ENCODE assay signal across 13 mouse cellular contexts in genomic region chr12:84670555-84670954, GRCm38 (mm10). TPM values are rescaled to one million over a fixed set of nuclear protein-coding genes. Genes with fewer than 3 reads are reported as not detected.
DNase-seq lines count a peak whose midpoint lies in the region; ATAC-seq and TF ChIP-seq lines count a peak whose summit lies in the region.
"Had no signal": no experiment of that assay in that cellular context is flagged by ENCODE, and none has a peak within 500 bp of the region (broad histone marks: within the 10 kb centered on the region; RNA-seq: fewer than 3 reads in every experiment).

No protein-coding gene starts in this region.

- no peaks in the 10 kb centered on the region for H3K36me3 ChIP-seq in midbrain, embryonic 11.5 days (ENCODE audit: control insufficient read depth, insufficient read depth, low read length)
- no peaks in the 10 kb centered on the region for H3K36me3 ChIP-seq in midbrain, embryonic 14.5 days (ENCODE audit: control insufficient read depth, insufficient read depth, low read length)
- H3K36me3 ChIP-seq: stomach, embryonic 15.5 days had no signal

- no peaks in the 10 kb centered on the region; the same call in 1 of the 2 replicates for H3K9me3 ChIP-seq in midbrain, embryonic 11.5 days (ENCODE audit: control insufficient read depth, low read length)
- H3K9me3 ChIP-seq in midbrain, embryonic 14.5 days (ENCODE audit: control insufficient read depth, low read length): no peaks in the 10 kb centered on the region
- H3K9me3 ChIP-seq: stomach, embryonic 15.5 days had no signal

- TF ChIP-seq POLR2A in bone marrow, adult 2 months (IDR thresholded peaks at IDR 0.05; ENCODE audit: borderline replicate concordance, control insufficient read depth, low read depth, low read length): no peak

- WGBS in midbrain, embryonic 11.5 days: 87% methylated on average over 3 of the region's 3 CpGs
- 89% methylated on average over 3 of the region's 3 CpGs for WGBS in midbrain, embryonic 14.5 days
- 84% methylated on average over 3 of the region's 3 CpGs for WGBS in bone marrow, adult 2 months

- H3K9ac ChIP-seq in midbrain, embryonic 11.5 days (ENCODE audit: low read length): no peak overlapping the region
- H3K9ac ChIP-seq in midbrain, embryonic 14.5 days (replicated peaks; ENCODE audit: low read length): no peak overlapping the region
- H3K9ac ChIP-seq: stomach, embryonic 15.5 days had no signal

- ATAC-seq in midbrain, embryonic 11.5 days (ENCODE audit: low FRiP score): no peak
- no peak for ATAC-seq in midbrain, embryonic 14.5 days (ENCODE audit: low FRiP score, low TSS enrichment)
- ATAC-seq: Patski had no signal

- H3K27ac ChIP-seq in midbrain, embryonic 11.5 days (ENCODE audit: low read depth, low read length): no peak overlapping the region
- H3K27ac ChIP-seq in midbrain, embryonic 14.5 days (replicated peaks; ENCODE audit: low read depth, low read length): no peak overlapping the region
- no peak overlapping the region for H3K27ac ChIP-seq in bone marrow, adult 2 months (ENCODE audit: control insufficient read depth, insufficient read depth, low read depth, low read length, poor library complexity)
- H3K27ac ChIP-seq: stomach, embryonic 15.5 days had no signal

- peak; percentile 47 for DNase-seq in embryo, embryonic 10.5 days (ENCODE audit: low spot score)
- no peak for DNase-seq in embryo, embryonic 11 days
- DNase-seq in midbrain, embryonic 11.5 days (ENCODE audit: low spot score, missing footprints): peak; percentile 81
- no peak for DNase-seq in midbrain, embryonic 14.5 days
- DNase-seq in retina, embryonic 14.5 days (ENCODE audit: low spot score): peak; percentile 36
- DNase-seq in kidney, adult 9 months: no peak
- DNase-seq in left cerebral cortex, postnatal 10 days (ENCODE audit: extremely low spot score in 1 of 2, low spot score in 2 of 2): no peak
- DNase-seq: heart, adult 11 months; kidney, adult 11 months had no signal

- no peak overlapping the region for H3K4me2 ChIP-seq in midbrain, embryonic 11.5 days
- no peak overlapping the region for H3K4me2 ChIP-seq in midbrain, embryonic 14.5 days (ENCODE audit: low read length)
- H3K4me2 ChIP-seq: stomach, embryonic 15.5 days had no signal

- no peak overlapping the region for H3K4me3 ChIP-seq in midbrain, embryonic 11.5 days (ENCODE audit: low read depth, low read length)
- H3K4me3 ChIP-seq in midbrain, embryonic 14.5 days (replicated peaks; ENCODE audit: low read depth, low read length): no peak overlapping the region
- no peak overlapping the region for H3K4me3 ChIP-seq in bone marrow, adult 2 months (replicated peaks; ENCODE audit: control insufficient read depth, low read depth, low read length)
- H3K4me3 ChIP-seq: stomach, embryonic 15.5 days had no signal

- H3K27me3 ChIP-seq in midbrain, embryonic 11.5 days (ENCODE audit: control insufficient read depth, insufficient read depth, low read length): no peaks in the 10 kb centered on the region
- no peaks in the 10 kb centered on the region for H3K27me3 ChIP-seq in midbrain, embryonic 14.5 days (ENCODE audit: control insufficient read depth, insufficient read depth, low read length)
- H3K27me3 ChIP-seq: stomach, embryonic 15.5 days had no signal

- H3K4me1 ChIP-seq in midbrain, embryonic 11.5 days (ENCODE audit: control insufficient read depth, insufficient read depth, low read length): no peaks in the 10 kb centered on the region
- peaks cover 11% of the 10 kb centered on the region; the same call in 1 of the 2 replicates for H3K4me1 ChIP-seq in midbrain, embryonic 14.5 days (ENCODE audit: control insufficient read depth, insufficient read depth, low read length)
- H3K4me1 ChIP-seq in bone marrow, adult 2 months (ENCODE audit: control insufficient read depth, insufficient read depth, low read length): peaks cover 4% of the 10 kb centered on the region; the same call in 1 of the 2 replicates
- H3K4me1 ChIP-seq: stomach, embryonic 15.5 days had no signal

- TF ChIP-seq CTCF in bone marrow, adult 2 months (IDR thresholded peaks at IDR 0.05; ENCODE audit: control insufficient read depth, insufficient read depth, low read length): peak; percentile 47; the same call in 1 of the 2 replicates

- intact Hi-C loops in left cerebral cortex, postnatal 10 days (cut with DNase I): loop anchor here (5.0 kb wide), 1 partner anchor 87 kb away; no protein-coding TSS in a partner anchor

RNA-seq across cellular contexts. Expression of gene Syndig1l, which starts 28.1 kb away (rescaled TPM):
- 0.22 and 0.37 TPM in 2 replicates for polyA plus RNA-seq in midbrain, embryonic 11.5 days (2014; fragmentation: Nextera tagmentation; extraction: Ambion mirVana)
- 8.4 and 10.5 TPM in 2 replicates for polyA plus RNA-seq in midbrain, embryonic 14.5 days (2014; fragmentation: Nextera tagmentation; extraction: Ambion mirVana)
- 1.3 and 2.4 TPM in 2 replicates for polyA plus RNA-seq in bone marrow, adult 2 months (2011; ENCODE audit: insufficient read depth, insufficient read length, low replicate concordance, missing spikeins)
- total RNA-seq in left cerebral cortex, postnatal 10 days (2021): 10 to 100 TPM; 23.5 to 32.1 TPM
- polyA plus RNA-seq: Patski had no signal

RNA-seq across cellular contexts. Expression of gene Vrtn, which starts 29.7 kb away (rescaled TPM):
- polyA plus RNA-seq in midbrain, embryonic 11.5 days (2014; fragmentation: Nextera tagmentation; extraction: Ambion mirVana): 0.05 TPM in 1 of 2 replicates, not detected in the other
- polyA plus RNA-seq in midbrain, embryonic 14.5 days (2014; fragmentation: Nextera tagmentation; extraction: Ambion mirVana): 0.32 TPM in 1 of 2 replicates, not detected in the other
- not detected in 2 replicates for polyA plus RNA-seq in bone marrow, adult 2 months (2011; ENCODE audit: insufficient read depth, insufficient read length, low replicate concordance, missing spikeins)
- total RNA-seq in left cerebral cortex, postnatal 10 days (2021): under 1 TPM in 1 of 2 experiments, not detected in 1; 0.11 TPM
- total RNA-seq: left cerebral cortex, postnatal 14 days had no signal
- polyA plus RNA-seq: Patski; stomach, embryonic 15.5 days had no signal

RNA-seq across cellular contexts. Expression of gene Abcd4, which starts 53.3 kb away (rescaled TPM):
- polyA plus RNA-seq in midbrain, embryonic 11.5 days (2014; fragmentation: Nextera tagmentation; extraction: Ambion mirVana): 6.4 and 7.6 TPM in 2 replicates
- 8.6 and 8.7 TPM in 2 replicates for polyA plus RNA-seq in midbrain, embryonic 14.5 days (2014; fragmentation: Nextera tagmentation; extraction: Ambion mirVana)
- 4.0 and 7.7 TPM in 2 replicates for polyA plus RNA-seq in bone marrow, adult 2 months (2011; ENCODE audit: insufficient read depth, insufficient read length, low replicate concordance, missing spikeins)
- 10 to 100 TPM; 10.6 to 10.8 TPM for total RNA-seq in left cerebral cortex, postnatal 10 days (2021)

Comparison
In these comparisons a context has a peak if more than half of its experiments do, and no peak if none do; other contexts are left out.
1. DNase-seq: peak in embryo, embryonic 10.5 days (single experiment), midbrain, embryonic 11.5 days (single experiment) and retina, embryonic 14.5 days (single experiment); none in embryo, embryonic 11 days (single experiment), midbrain, embryonic 14.5 days (single experiment), kidney, adult 9 months (single experiment) and left cerebral cortex, postnatal 10 days (0 of 2).